Mouse (Mus musculus) forebrain, postnatal 0 days (tissue): ENCODE data around the gene Sh3rf3. TPM values are rescaled to one million over a fixed set of nuclear protein-coding genes. Genes with fewer than 3 reads are reported as not detected.

Experiments used
- ATAC-seq: fragments of 200-750 bp; cut with Nextera tagmentation; 2 replicates; pipeline ENCODE4 v1.8.0; 2017; ENCODE audit warnings: mild to moderate bottlenecking, moderate library complexity
- DNase-seq: peaks from one replicate; pipeline ENCODE4 v3.0.0-alpha.2; 2015
- H3K27ac ChIP-seq: fragments of 300-500 bp; sonication (generic); 2 replicates; pipeline ENCODE4 v1.5.1; 2014; ENCODE audit warnings: low read depth, mild to moderate bottlenecking, antibody characterized with exemption, low read length, moderate library complexity, mixed read lengths
- H3K27me3 ChIP-seq: fragments of 300-500 bp; sonication (generic); 2 replicates; pipeline ENCODE4 v1.6.1; 2014; ENCODE audit warnings: mild to moderate bottlenecking, low read length, mixed read lengths; ENCODE audit not compliant: insufficient read depth
- H3K36me3 ChIP-seq: fragments of 300-500 bp; sonication (generic); 2 replicates; pipeline ENCODE4 v1.6.1; 2014; ENCODE audit warnings: mild to moderate bottlenecking, moderate library complexity; ENCODE audit not compliant: insufficient read depth
- H3K4me1 ChIP-seq: fragments of 300-500 bp; sonication (generic); 2 replicates; pipeline ENCODE4 v1.6.1; 2014; ENCODE audit warnings: antibody characterized with exemption; ENCODE audit not compliant: insufficient read depth
- H3K4me2 ChIP-seq: fragments of 300-500 bp; sonication (generic); 2 replicates; pipeline ENCODE4 v1.6.1; 2014; ENCODE audit warnings: low read depth, mild to moderate bottlenecking, moderate library complexity
- H3K4me3 ChIP-seq: fragments of 300-500 bp; sonication (generic); 2 replicates; pipeline ENCODE4 v1.5.1; 2014; ENCODE audit warnings: low read depth, low read length, mixed read lengths
- H3K9ac ChIP-seq: fragments of 300-500 bp; sonication (generic); 2 replicates; pipeline ENCODE4 v1.6.1; 2014; ENCODE audit warnings: mild to moderate bottlenecking
- H3K9me3 ChIP-seq: fragments of 300-500 bp; sonication (generic); 2 replicates; pipeline ENCODE4 v1.6.1; 2016; ENCODE audit warnings: low read length
- CTCF ChIP-seq: sonication (generic); IDR thresholded peaks from 2 replicates; pipeline ENCODE4 v1.5.1; 2016; ENCODE audit warnings: antibody characterized with exemption, control low read depth, low read depth
- WGBS: fragments of 180-500 bp; shearing (Covaris S2); extraction: QIAGEN DNeasy Blood & Tissue Kit; methylation state at CpG from one replicate; pipeline ENCODE4 v1.1.7; 2014; 5-methylcytosine and 5-hydroxymethylcytosine counted together
- polyA plus RNA-seq: library from polyadenylated mRNA; unstranded; fragments of >200 nt; fragmentation: Nextera tagmentation; extraction: Ambion mirVana; gene quantifications from 2 replicates; pipeline ENCODE4 v1.2.1, GENCODE M21; 2015
- total RNA-seq: library from RNA; depleted of rRNA; stranded (reverse); fragments of >200 nt; gene quantifications from 2 replicates; pipeline ENCODE4 v1.2.3, GENCODE M21; 2014

Gene Sh3rf3
- total and polyA plus RNA-seq, 2 experiments from 2014 or later = 10.1 to 38.1 TPM

GRCm38 (mm10) chr10:58932151-58932773 lies 119.1 kb downstream of the Sh3rf3 start:
- peaks cover 37% of the 10 kb centered on the region for H3K4me1 ChIP-seq
- TF ChIP-seq CTCF = no peak
- no peaks in the 10 kb centered on the region for H3K27me3 ChIP-seq
- peak; percentile 30 for ATAC-seq
- no peaks in the 10 kb centered on the region for H3K36me3 ChIP-seq
- no peaks in the 10 kb centered on the region for H3K9me3 ChIP-seq
- peak overlapping the region; percentile 35 for H3K4me2 ChIP-seq
- H3K27ac ChIP-seq = peak overlapping the region; percentile 47
- DNase-seq = peak; percentile 58
- H3K9ac ChIP-seq = peak overlapping the region; percentile 35
- no peak overlapping the region for H3K4me3 ChIP-seq
- WGBS = 6% methylated on average over 22 of the region's 22 CpGs

- no peaks in the 10 kb centered on the region for H3K36me3 ChIP-seq
- H3K4me2 ChIP-seq = 0 out of 2 replicates have a peak overlapping the region, but pooled peaks have one; percentile 13
- peaks cover 36% of the 10 kb centered on the region for H3K4me1 ChIP-seq
- no peak overlapping the region for H3K4me3 ChIP-seq
- ATAC-seq = no peak
- no peak overlapping the region for H3K9ac ChIP-seq
- 9% methylated on average over 6 of the region's 6 CpGs for WGBS
- H3K27ac ChIP-seq = peak overlapping the region; percentile 76
- no peaks in the 10 kb centered on the region for H3K27me3 ChIP-seq
- peak; percentile 53 for DNase-seq
- H3K9me3 ChIP-seq = no peaks in the 10 kb centered on the region
- no peak for TF ChIP-seq CTCF
Measured at GRCm38 (mm10) chr10:58935606-58936005, 122.4 kb downstream of the Sh3rf3 start.

- Histone ChIP-seq H3K4me3 (no peak overlapping the region), H3K9ac (no peak overlapping the region), H3K4me2 (0 out of 2 replicates have a peak overlapping the region, but pooled peaks have one; percentile 13), H3K4me1 (peaks cover 36% of the 10 kb centered on the region), H3K9me3 (no peaks in the 10 kb centered on the region), H3K27me3 (no peaks in the 10 kb centered on the region), H3K27ac (peak overlapping the region; percentile 76), H3K36me3 (no peaks in the 10 kb centered on the region)
- WGBS = 21% methylated on average over 9 of the region's 9 CpGs
- no peak for TF ChIP-seq CTCF
- ATAC-seq (peak; percentile 77), DNase-seq (peak; percentile 89)
Measured at GRCm38 (mm10) chr10:58936441-58936860, 123.3 kb downstream of the Sh3rf3 start.

GRCm38 (mm10) chr10:58937521-58937920 lies 124.4 kb downstream of the Sh3rf3 start:
- Histone ChIP-seq H3K9me3 (no peaks in the 10 kb centered on the region), H3K4me2 (no peak overlapping the region), H3K27ac (0 out of 2 replicates have a peak overlapping the region, but pooled peaks have one; percentile 76), H3K36me3 (no peaks in the 10 kb centered on the region), H3K4me3 (no peak overlapping the region), H3K4me1 (peaks cover 29% of the 10 kb centered on the region), H3K27me3 (no peaks in the 10 kb centered on the region), H3K9ac (no peak overlapping the region)
- ATAC-seq = no peak
- DNase-seq = peak; percentile 51
- 34% methylated on average over 3 of the region's 3 CpGs for WGBS
- no peak for TF ChIP-seq CTCF

- 70% methylated on average over 3 of the region's 3 CpGs for WGBS
- Histone ChIP-seq H3K4me2 (no peak overlapping the region), H3K36me3 (no peaks in the 10 kb centered on the region), H3K27me3 (no peaks in the 10 kb centered on the region), H3K4me1 (no peaks in the 10 kb centered on the region), H3K9me3 (no peaks in the 10 kb centered on the region), H3K4me3 (no peak overlapping the region), H3K27ac (no peak overlapping the region), H3K9ac (no peak overlapping the region)
- ATAC-seq (no peak), DNase-seq (no peak)
- no peak for TF ChIP-seq CTCF
Measured at GRCm38 (mm10) chr10:58942819-58943218, 129.7 kb downstream of the Sh3rf3 start.

GRCm38 (mm10) chr10:58943661-58944400 lies 130.7 kb downstream of the Sh3rf3 start:
- no peak for ATAC-seq
- H3K4me1 ChIP-seq = 0 out of 2 replicates have a peak, but pooled peaks cover 3% of the 10 kb centered on the region
- H3K36me3 ChIP-seq = no peaks in the 10 kb centered on the region
- H3K4me2 ChIP-seq = no peak overlapping the region
- no peak overlapping the region for H3K4me3 ChIP-seq
- no peak overlapping the region for H3K9ac ChIP-seq
- no peaks in the 10 kb centered on the region for H3K27me3 ChIP-seq
- WGBS = 77% methylated on average over 9 of the region's 9 CpGs
- no peak overlapping the region for H3K27ac ChIP-seq
- no peak for TF ChIP-seq CTCF
- no peak for DNase-seq
- no peaks in the 10 kb centered on the region for H3K9me3 ChIP-seq

- Histone ChIP-seq H3K9me3 (no peaks in the 10 kb centered on the region), H3K4me3 (no peak overlapping the region), H3K9ac (no peak overlapping the region), H3K36me3 (no peaks in the 10 kb centered on the region), H3K27me3 (no peaks in the 10 kb centered on the region), H3K27ac (no peak overlapping the region), H3K4me2 (no peak overlapping the region), H3K4me1 (peaks cover 14% of the 10 kb centered on the region; the same call in 1 of the 2 replicates)
- 52% methylated on average over 6 of the region's 6 CpGs for WGBS
- ATAC-seq (peak; percentile 19; the same call in 1 of the 2 replicates), DNase-seq (peak; percentile 56)
- TF ChIP-seq CTCF = no peak
Measured at GRCm38 (mm10) chr10:58944930-58945329, 131.8 kb downstream of the Sh3rf3 start.
